Mouse (Mus musculus): ENCODE results near the gene Fam3c. TPM values are rescaled to one million over a fixed set of nuclear protein-coding genes. Genes with fewer than 3 reads are reported as not detected.

The Fam3c gene
- total RNA-seq, 2 experiments from 2014 or later: 14.5 to 15.0 TPM

Other genes starting within 250 kb of the Fam3c start
- 1 to 10 TPM; 2.4 to 3.2 TPM for gene Wnt16, start 68.0 kb downstream of the Fam3c start, total RNA-seq (2021)

Measured in gastrocnemius, postnatal 36 days (tissue).